Mouse (Mus musculus) olfactory bulb, adult 2 months (tissue): ENCODE measurements around the gene Xlr.

Experiments
- CTCF ChIP-seq: fragments of 200-500 bp; IDR thresholded peaks from 2 replicates; pipeline ENCODE4 v1.5.1; 2012; ENCODE audit warnings: low read depth, mild to moderate bottlenecking, low read length, moderate library complexity; ENCODE audit not compliant: insufficient read depth
- POLR2A ChIP-seq: fragments of 200-500 bp; IDR thresholded peaks from 2 replicates; pipeline ENCODE4 v1.6.1; 2012; ENCODE audit warnings: mild to moderate bottlenecking, low read depth, low read length, moderate library complexity; ENCODE audit not compliant: insufficient read depth

GRCm38 (mm10) chrX:53728967-53729366 is 68.5 kb downstream of the Xlr start:
- TF ChIP-seq CTCF (no peak), POLR2A (no peak)
